Mouse (Mus musculus) cerebellum, adult 2 months (tissue): ENCODE data around the gene Ncln.

Source experiments
- CTCF ChIP-seq: fragments of 200-500 bp; IDR thresholded peaks from 2 replicates; pipeline ENCODE4 v1.5.1; 2011; ENCODE audit warnings: low read depth, mild to moderate bottlenecking, control low read depth, low read length, moderate library complexity, borderline replicate concordance; ENCODE audit not compliant: insufficient read depth
- POLR2A ChIP-seq: fragments of 200-500 bp; IDR thresholded peaks from 2 replicates; pipeline ENCODE4 v1.6.1; 2011; ENCODE audit warnings: low read length, control low read depth, borderline replicate concordance; ENCODE audit not compliant: insufficient read depth

DNA sequence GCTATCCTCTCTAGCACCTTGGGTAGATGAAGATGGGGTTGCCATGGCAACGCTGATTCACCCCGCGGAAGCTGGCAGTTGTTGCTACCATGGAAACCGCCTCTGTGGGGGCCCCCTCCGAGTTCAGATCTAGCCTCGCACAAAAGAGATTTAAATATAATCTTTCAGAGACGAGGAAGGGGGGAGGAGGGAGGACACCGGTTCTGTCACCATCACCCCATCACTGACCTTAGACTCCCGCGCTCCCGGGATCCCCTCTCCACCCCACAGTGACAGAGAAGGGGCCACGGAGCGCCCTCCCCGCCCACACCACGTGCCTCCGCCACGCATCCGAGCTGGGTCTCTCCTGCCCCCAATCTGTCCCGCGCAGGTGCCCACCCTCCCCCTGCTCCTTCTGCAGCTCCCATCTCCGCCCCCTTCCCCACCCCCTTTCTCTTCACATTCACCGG, 23.2 kb downstream of the Ncln start:
- TF ChIP-seq CTCF (no peak), POLR2A (no peak)
